Mouse (Mus musculus): ENCODE results near the gene Orc2. TPM values are rescaled to one million over a fixed set of nuclear protein-coding genes. Genes with fewer than 3 reads are reported as not detected.

Orc2 gene
- total and polyA plus RNA-seq, 3 experiments, result 29.2 to 146 (median 99.0) TPM

- no peaks in the 10 kb centered on the region for H3K4me1 ChIP-seq (ENCODE audit: insufficient read depth, low read depth, low read length)
- H3K4me3 ChIP-seq (ENCODE audit: low read depth, low read length), result no peak overlapping the region
- ATAC-seq (ENCODE audit: extremely low read depth, insufficient number of reproducible peaks, low FRiP score, poor library complexity, severe bottlenecking), result no peak
- peaks cover 92% of the 10 kb centered on the region for H3K36me3 ChIP-seq (replicated peaks)
- no peaks in the 10 kb centered on the region for H3K9me3 ChIP-seq (replicated peaks)
- no peak for DNase-seq (ENCODE audit: low spot score)
- H3K27me3 ChIP-seq (ENCODE audit: insufficient read depth, low read length), result no peaks in the 10 kb centered on the region
- TF ChIP-seq POLR2AphosphoS5 (IDR thresholded peaks at IDR 0.05; ENCODE audit: insufficient replicate concordance, low read depth, low read length), result no peak
- TF ChIP-seq CTCF (IDR thresholded peaks at IDR 0.05; ENCODE audit: low read depth, low read length), result no peak
- TF ChIP-seq TAL1 (conservative IDR thresholded peaks at IDR 0.05; ENCODE audit: low read depth, low read length), result no peak
- TF ChIP-seq GATA1 (IDR thresholded peaks at IDR 0.05; ENCODE audit: borderline replicate concordance, low read length), result no peak
- TF ChIP-seq GATA2 (IDR thresholded peaks at IDR 0.05; ENCODE audit: borderline replicate concordance, low read depth, low read length), result no peak
Measured at GRCm38 (mm10) chr1:58463935-58464334, 41.0 kb downstream of the Orc2 start.

- Histone ChIP-seq H3K36me3 (replicated peaks) (peaks cover 94% of the 10 kb centered on the region), H3K27me3 (ENCODE audit: insufficient read depth, low read length) (no peaks in the 10 kb centered on the region), H3K4me3 (ENCODE audit: low read depth, low read length) (no peak overlapping the region), H3K9me3 (replicated peaks) (no peaks in the 10 kb centered on the region), H3K4me1 (ENCODE audit: insufficient read depth, low read depth, low read length) (no peaks in the 10 kb centered on the region)
- no peak for DNase-seq (ENCODE audit: low spot score)
- no peak for ATAC-seq (ENCODE audit: extremely low read depth, insufficient number of reproducible peaks, low FRiP score, poor library complexity, severe bottlenecking)
- TF ChIP-seq GATA1 (IDR thresholded peaks at IDR 0.05; ENCODE audit: borderline replicate concordance, low read length), result no peak
- no peak for TF ChIP-seq CTCF (IDR thresholded peaks at IDR 0.05; ENCODE audit: low read depth, low read length)
- TF ChIP-seq POLR2AphosphoS5 (IDR thresholded peaks at IDR 0.05; ENCODE audit: insufficient replicate concordance, low read depth, low read length), result no peak
- TF ChIP-seq TAL1 (conservative IDR thresholded peaks at IDR 0.05; ENCODE audit: low read depth, low read length), result no peak
- no peak for TF ChIP-seq GATA2 (IDR thresholded peaks at IDR 0.05; ENCODE audit: borderline replicate concordance, low read depth, low read length)
Measured at GRCm38 (mm10) chr1:58460566-58460965, 44.3 kb downstream of the Orc2 start.

GRCm38 (mm10) chr1:58458867-58459266 lies 46.0 kb downstream of the Orc2 start:
- Histone ChIP-seq H3K36me3 (replicated peaks) (peaks cover 93% of the 10 kb centered on the region), H3K9me3 (replicated peaks) (no peaks in the 10 kb centered on the region), H3K4me3 (ENCODE audit: low read depth, low read length) (no peak overlapping the region)

GRCm38 (mm10) chr1:58458175-58458574 lies 46.7 kb downstream of the Orc2 start:
- peaks cover 93% of the 10 kb centered on the region for H3K36me3 ChIP-seq (replicated peaks)
- DNase-seq (ENCODE audit: low spot score), result no peak

More at GRCm38 (mm10) chr1:58458867-58459266, 46.0 kb downstream of the Orc2 start:
- Histone ChIP-seq H3K4me1 (ENCODE audit: insufficient read depth, low read depth, low read length) (no peaks in the 10 kb centered on the region), H3K27me3 (ENCODE audit: insufficient read depth, low read length) (no peaks in the 10 kb centered on the region)
- TF ChIP-seq POLR2AphosphoS5 (IDR thresholded peaks at IDR 0.05; ENCODE audit: insufficient replicate concordance, low read depth, low read length) (no peak), GATA2 (IDR thresholded peaks at IDR 0.05; ENCODE audit: borderline replicate concordance, low read depth, low read length) (no peak), GATA1 (IDR thresholded peaks at IDR 0.05; ENCODE audit: borderline replicate concordance, low read length) (no peak), TAL1 (conservative IDR thresholded peaks at IDR 0.05; ENCODE audit: low read depth, low read length) (no peak), CTCF (IDR thresholded peaks at IDR 0.05; ENCODE audit: low read depth, low read length) (no peak)
- no peak for DNase-seq (ENCODE audit: low spot score)
- ATAC-seq (ENCODE audit: extremely low read depth, insufficient number of reproducible peaks, low FRiP score, poor library complexity, severe bottlenecking), result no peak

GRCm38 (mm10) chr1:58454316-58454715 lies 50.6 kb downstream of the Orc2 start:
- H3K4me1 ChIP-seq (ENCODE audit: insufficient read depth, low read depth, low read length), result peaks cover 5% of the 10 kb centered on the region; the same call in 1 of the 2 replicates
- no peak for ATAC-seq (ENCODE audit: extremely low read depth, insufficient number of reproducible peaks, low FRiP score, poor library complexity, severe bottlenecking)
- H3K36me3 ChIP-seq (replicated peaks), result peaks cover 87% of the 10 kb centered on the region
- TF ChIP-seq TAL1 (conservative IDR thresholded peaks at IDR 0.05; ENCODE audit: low read depth, low read length) (no peak), CTCF (IDR thresholded peaks at IDR 0.05; ENCODE audit: low read depth, low read length) (no peak; the same call in 1 of the 2 replicates), GATA2 (IDR thresholded peaks at IDR 0.05; ENCODE audit: borderline replicate concordance, low read depth, low read length) (no peak), GATA1 (IDR thresholded peaks at IDR 0.05; ENCODE audit: borderline replicate concordance, low read length) (no peak)
- no peak for DNase-seq (ENCODE audit: low spot score)
- H3K27me3 ChIP-seq (ENCODE audit: insufficient read depth, low read length), result no peaks in the 10 kb centered on the region
- H3K4me3 ChIP-seq (ENCODE audit: low read depth, low read length), result no peak overlapping the region
- peaks cover 3% of the 10 kb centered on the region; the same call in 1 of the 2 replicates for H3K9me3 ChIP-seq (replicated peaks)

More at GRCm38 (mm10) chr1:58458175-58458574, 46.7 kb downstream of the Orc2 start:
- ATAC-seq (ENCODE audit: extremely low read depth, insufficient number of reproducible peaks, low FRiP score, poor library complexity, severe bottlenecking), result no peak
- TF ChIP-seq CTCF (IDR thresholded peaks at IDR 0.05; ENCODE audit: low read depth, low read length) (no peak), GATA2 (IDR thresholded peaks at IDR 0.05; ENCODE audit: borderline replicate concordance, low read depth, low read length) (no peak), GATA1 (IDR thresholded peaks at IDR 0.05; ENCODE audit: borderline replicate concordance, low read length) (no peak), TAL1 (conservative IDR thresholded peaks at IDR 0.05; ENCODE audit: low read depth, low read length) (no peak), POLR2AphosphoS5 (IDR thresholded peaks at IDR 0.05; ENCODE audit: insufficient replicate concordance, low read depth, low read length) (no peak)
- H3K9me3 ChIP-seq (replicated peaks), result peaks cover 3% of the 10 kb centered on the region; the same call in 1 of the 2 replicates
- H3K4me3 ChIP-seq (ENCODE audit: low read depth, low read length), result no peak overlapping the region
- H3K4me1 ChIP-seq (ENCODE audit: insufficient read depth, low read depth, low read length), result no peaks in the 10 kb centered on the region
- no peaks in the 10 kb centered on the region for H3K27me3 ChIP-seq (ENCODE audit: insufficient read depth, low read length)

GRCm38 (mm10) chr1:58448396-58448795 lies 56.5 kb downstream of the Orc2 start:
- H3K9me3 ChIP-seq (replicated peaks), result 0 out of 2 replicates have a peak, but pooled peaks cover under 1% of the 10 kb centered on the region
- peaks cover 6% of the 10 kb centered on the region; the same call in 1 of the 2 replicates for H3K27me3 ChIP-seq (ENCODE audit: insufficient read depth, low read length)
- TF ChIP-seq TAL1 (conservative IDR thresholded peaks at IDR 0.05; ENCODE audit: low read depth, low read length), result no peak
- ATAC-seq (ENCODE audit: extremely low read depth, insufficient number of reproducible peaks, low FRiP score, poor library complexity, severe bottlenecking) (no peak), DNase-seq (ENCODE audit: low spot score) (no peak)
- peaks cover 35% of the 10 kb centered on the region for H3K4me1 ChIP-seq (ENCODE audit: insufficient read depth, low read depth, low read length)
- peaks cover 64% of the 10 kb centered on the region for H3K36me3 ChIP-seq (replicated peaks)
- H3K4me3 ChIP-seq (ENCODE audit: low read depth, low read length), result no peak overlapping the region
